19 mouse cellular contexts compared by ENCODE assay signal in genomic region chr7:34933142-34933541, GRCm38 (mm10). TPM values are rescaled to one million over a fixed set of nuclear protein-coding genes. Genes with fewer than 3 reads are reported as not detected.
DNase-seq lines count a peak whose midpoint lies in the region; ATAC-seq lines count a peak whose summit lies in the region.
"Had no signal": no experiment of that assay in that cellular context is flagged by ENCODE, and none has a peak within 500 bp of the region (broad histone marks: within the 10 kb centered on the region; RNA-seq: fewer than 3 reads in every experiment).

No protein-coding gene starts in this region.

- H3K9ac ChIP-seq in hindbrain, embryonic 12.5 days: no peak overlapping the region
- H3K9ac ChIP-seq: heart, embryonic 15.5 days; midbrain, embryonic 13.5 days had no signal

- H3K9me3 ChIP-seq in hindbrain, embryonic 10.5 days: peaks cover 11% of the 10 kb centered on the region
- peaks cover 10% of the 10 kb centered on the region; the same call in 1 of the 2 replicates for H3K9me3 ChIP-seq in hindbrain, embryonic 12.5 days (replicated peaks)
- peaks cover 11% of the 10 kb centered on the region for H3K9me3 ChIP-seq in erythroblast, embryonic 14.5 days (ENCODE audit: control insufficient read depth, low read length)
- H3K9me3 ChIP-seq: heart, embryonic 15.5 days had no signal

- WGBS in hindbrain, embryonic 10.5 days: 61% methylated on average over 3 of the region's 3 CpGs
- 56% methylated on average over 3 of the region's 3 CpGs for WGBS in hindbrain, embryonic 12.5 days

- peak overlapping the region; percentile 20; the same call in 1 of the 2 replicates for H3K27ac ChIP-seq in hindbrain, embryonic 10.5 days
- H3K27ac ChIP-seq in hindbrain, embryonic 12.5 days: no peak overlapping the region
- H3K27ac ChIP-seq: gastrocnemius, adult 2 months; heart, embryonic 15.5 days; midbrain, embryonic 13.5 days had no signal

- H3K4me3 ChIP-seq in hindbrain, embryonic 10.5 days: no peak overlapping the region
- no peak overlapping the region for H3K4me3 ChIP-seq in hindbrain, embryonic 12.5 days
- peak overlapping the region; percentile 25 for H3K4me3 ChIP-seq in erythroblast, embryonic 14.5 days (replicated peaks)
- H3K4me3 ChIP-seq: gastrocnemius, adult 2 months; heart, embryonic 15.5 days; midbrain, embryonic 13.5 days had no signal

- peaks cover 43% of the 10 kb centered on the region for H3K36me3 ChIP-seq in hindbrain, embryonic 10.5 days
- peaks cover 19% of the 10 kb centered on the region for H3K36me3 ChIP-seq in hindbrain, embryonic 12.5 days
- peaks cover 37% of the 10 kb centered on the region for H3K36me3 ChIP-seq in erythroblast, embryonic 14.5 days (ENCODE audit: control insufficient read depth)

- no peak for DNase-seq in hindbrain, embryonic 10.5 days (ENCODE audit: low spot score)
- DNase-seq in 3T3-L1 (ENCODE audit: low read depth, low spot score): peak; percentile 48
- DNase-seq in adrenal gland, postnatal 36 days: no peak
- DNase-seq in cerebellum, adult 9-11 months: no peak
- no peak for DNase-seq in kidney, postnatal 14 days
- DNase-seq: cerebellum, postnatal 25 days; gastrocnemius, adult 2 months; kidney, postnatal 10 days; left cerebral cortex, postnatal 4 days; lung, adult 18-20 months; lung, postnatal 4 days; retina, postnatal 1 day had no signal

- H3K4me1 ChIP-seq in hindbrain, embryonic 10.5 days (replicated peaks): peaks cover 44% of the 10 kb centered on the region
- H3K4me1 ChIP-seq in hindbrain, embryonic 12.5 days: peaks cover 36% of the 10 kb centered on the region
- peaks cover 35% of the 10 kb centered on the region for H3K4me1 ChIP-seq in erythroblast, embryonic 14.5 days (ENCODE audit: control insufficient read depth)

- H3K4me2 ChIP-seq in hindbrain, embryonic 12.5 days (replicated peaks): no peak overlapping the region
- H3K4me2 ChIP-seq: heart, embryonic 15.5 days; midbrain, embryonic 13.5 days had no signal

- no peak for ATAC-seq in hindbrain, embryonic 12.5 days (ENCODE audit: low FRiP score)
- peak; percentile 26; the same call in 1 of the 2 replicates for ATAC-seq in megakaryocyte progenitor cell, adult 5-6 weeks (replicated peaks; ENCODE audit: poor library complexity)
- ATAC-seq: forebrain, embryonic 16.5 days; inflammation-experienced regulatory T-cells, adult 6 months; midbrain, embryonic 13.5 days had no signal

- H3K27me3 ChIP-seq in hindbrain, embryonic 10.5 days (ENCODE audit: insufficient read depth, poor library complexity, severe bottlenecking): no peaks in the 10 kb centered on the region
- no peaks in the 10 kb centered on the region for H3K27me3 ChIP-seq in hindbrain, embryonic 12.5 days
- H3K27me3 ChIP-seq in erythroblast, embryonic 14.5 days (ENCODE audit: control insufficient read depth): no peaks in the 10 kb centered on the region
- H3K27me3 ChIP-seq: heart, embryonic 15.5 days; midbrain, embryonic 13.5 days had no signal

RNA-seq across cellular contexts. Expression of gene Pepd, which starts 21.0 kb away (rescaled TPM):
- 76.1 and 76.9 TPM in 2 replicates for polyA plus RNA-seq in hindbrain, embryonic 10.5 days (2016; fragmentation: Nextera tagmentation; extraction: Ambion mirVana)
- 55.6 and 56.0 TPM in 2 replicates for polyA plus RNA-seq in hindbrain, embryonic 12.5 days (2016; fragmentation: Nextera tagmentation; extraction: Ambion mirVana)
- 4.7 and 5.5 TPM in 2 replicates for polyA plus RNA-seq in erythroblast, embryonic 14.5 days (2012)
- 32.6 and 37.7 TPM in 2 replicates for total RNA-seq in megakaryocyte progenitor cell, adult 5-6 weeks (2015)
- 30.8 and 40.6 TPM in 2 replicates for total RNA-seq in megakaryocyte progenitor cell, adult 5-6 weeks (2017)
- total RNA-seq in adrenal gland, postnatal 36 days (2021): 100 to 1,000 TPM in 1 of 2 experiments, 10 to 100 TPM in 1; 85.8 to 112 TPM
